Mouse (Mus musculus) testis, adult 2 months (tissue): ENCODE measurements around the gene Klf13.

Source experiments
- CTCF ChIP-seq: fragments of 200-500 bp; IDR thresholded peaks from 2 replicates; pipeline ENCODE4 v1.5.1; 2012; ENCODE audit warnings: low read depth, mild to moderate bottlenecking, inconsistent platforms, low read length, moderate library complexity; ENCODE audit not compliant: control insufficient read depth, insufficient read depth, insufficient replicate concordance
- POLR2A ChIP-seq: fragments of 200-500 bp; IDR thresholded peaks from 2 replicates; pipeline ENCODE4 v1.6.1; 2012; ENCODE audit warnings: low read depth, mild to moderate bottlenecking, inconsistent platforms, low read length, moderate library complexity; ENCODE audit not compliant: control insufficient read depth

- TF ChIP-seq CTCF (no peak), POLR2A (no peak)
Measured at GRCm38 (mm10) chr7:63912924-63913723, 25.6 kb downstream of the Klf13 start.
